Mouse (Mus musculus) monocyte, adult 2 months (primary cell): ENCODE results near the gene Map6.

Experiments used
- DNase-seq, 2 experiments: peaks; one replicate each; pipeline ENCODE4 v3.0.0; 2022; ENCODE audit warnings: low spot score in 2 of 2, low read depth in 1 of 2

Gene Map6

DNA sequence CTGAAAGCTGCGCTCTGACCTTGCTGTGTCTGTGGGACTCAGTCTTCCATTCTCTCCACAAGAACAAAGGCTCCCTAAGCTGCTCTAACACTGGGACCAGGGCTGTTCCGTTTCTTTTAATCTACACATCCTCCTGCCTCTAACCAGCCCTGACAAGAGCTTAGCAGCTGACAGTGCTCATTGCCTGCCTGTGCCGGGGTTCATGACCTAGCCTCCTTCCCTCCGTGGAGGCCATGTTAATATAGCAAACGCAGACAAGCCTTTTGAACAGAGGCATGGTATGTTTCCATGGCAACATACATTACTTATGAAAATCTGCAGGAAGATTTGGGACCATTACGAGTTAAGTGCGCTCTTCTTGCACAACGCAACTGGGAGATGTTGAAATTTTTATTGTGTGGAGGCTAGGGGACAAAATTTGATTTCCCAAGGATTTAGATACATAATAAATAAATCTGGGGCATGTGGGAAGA is 45.5 kb downstream of the Map6 start:
- DNase-seq, result no peak

DNA sequence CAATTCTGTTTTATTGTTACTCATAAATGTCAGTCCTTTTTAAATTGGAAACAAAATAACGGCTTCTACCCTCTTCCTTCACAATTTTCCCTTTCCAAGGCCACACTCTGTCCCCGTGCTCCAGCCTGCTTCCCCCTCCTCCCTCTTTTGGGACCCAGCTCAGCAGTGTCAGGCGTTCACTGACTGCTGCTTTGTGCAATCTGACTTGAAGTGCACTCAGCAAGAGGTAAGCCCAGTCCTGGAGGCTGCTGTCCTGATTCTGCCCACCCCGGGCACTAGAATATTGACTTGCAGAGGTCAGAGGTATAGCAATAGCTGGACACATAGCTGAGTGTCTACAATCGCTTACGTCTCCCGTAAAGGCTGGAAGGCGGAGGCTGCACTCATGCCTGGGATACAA is 46.0 kb downstream of the Map6 start:
- no peak for DNase-seq

DNA sequence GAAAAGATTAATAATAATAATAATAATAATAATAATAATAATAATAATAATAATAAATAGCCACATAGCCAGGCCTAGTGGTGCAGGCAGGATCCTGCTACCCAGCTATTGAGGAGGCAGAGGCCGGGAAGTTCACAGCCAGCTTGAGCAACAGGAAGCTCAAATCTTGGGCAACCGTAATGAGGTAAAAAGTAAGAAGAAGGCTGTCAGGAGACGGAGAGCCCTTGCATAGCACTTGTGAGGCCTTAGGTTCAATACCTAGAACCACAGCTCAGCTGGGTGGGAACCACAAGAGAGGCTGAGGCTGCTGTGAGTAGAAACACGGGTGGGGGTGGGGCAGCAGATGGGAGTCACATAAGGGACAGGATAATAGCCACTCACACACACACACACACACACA is 47.3 kb downstream of the Map6 start:
- no peak for DNase-seq

DNA sequence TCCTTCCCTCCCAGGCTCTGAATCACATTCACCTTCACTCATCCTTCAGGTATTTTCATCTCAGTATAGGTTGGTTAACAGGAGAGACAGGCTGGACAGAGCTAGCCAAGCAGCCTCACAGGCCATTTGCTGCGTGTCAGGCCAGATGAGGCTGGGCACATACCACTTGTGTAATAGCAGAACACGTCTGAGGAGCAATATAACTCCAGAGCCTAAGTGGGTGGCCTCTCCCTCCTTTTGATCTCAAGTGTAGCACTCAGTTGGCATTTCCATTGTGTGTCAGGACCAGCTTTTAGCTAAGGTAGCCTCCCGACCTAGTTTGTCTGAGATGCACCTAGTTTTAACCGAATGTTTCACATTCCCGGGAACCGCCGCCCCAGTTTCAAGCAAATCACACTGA is 49.0 kb downstream of the Map6 start:
- no peak for DNase-seq

DNA sequence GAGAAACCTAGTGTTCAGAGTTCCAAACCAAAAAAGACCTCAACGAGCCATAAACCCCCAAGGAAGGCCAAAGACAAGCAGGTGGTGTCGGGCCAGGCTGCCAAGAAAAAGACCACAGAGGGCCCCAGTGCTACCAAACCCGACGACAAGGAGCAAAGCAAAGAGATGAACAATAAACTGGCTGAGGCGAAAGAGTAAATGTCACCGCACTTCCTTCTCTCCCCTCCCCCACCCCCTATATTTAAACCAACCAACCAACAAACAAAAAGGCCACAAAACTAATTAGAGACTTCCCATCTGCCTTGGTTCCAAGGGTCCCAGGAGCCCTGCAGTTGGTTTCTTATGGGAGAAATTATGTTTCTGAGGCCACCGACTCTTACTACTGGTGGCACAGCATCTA is 50.2 kb downstream of the Map6 start:
- no peak for DNase-seq

DNA sequence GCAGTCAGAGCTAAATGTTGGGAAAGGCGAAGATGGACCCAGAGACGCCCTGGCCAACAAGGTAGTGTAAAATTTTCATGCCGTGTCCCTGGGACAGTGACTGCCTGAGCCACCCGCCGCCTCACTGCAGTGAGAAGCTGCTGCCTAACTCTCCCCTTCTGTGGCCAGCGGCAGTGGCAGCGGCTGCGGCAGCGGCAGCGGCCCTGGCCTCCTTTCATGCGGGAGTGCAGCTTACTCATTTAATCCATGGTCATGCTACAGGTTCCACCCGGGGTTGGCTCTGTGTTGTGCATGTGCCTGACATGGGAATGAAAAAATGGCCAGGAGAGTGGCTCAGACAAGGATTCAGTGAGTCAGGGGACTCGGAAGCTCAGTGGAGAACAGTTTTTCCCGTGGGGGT is 53.3 kb downstream of the Map6 start:
- no peak for DNase-seq

DNA sequence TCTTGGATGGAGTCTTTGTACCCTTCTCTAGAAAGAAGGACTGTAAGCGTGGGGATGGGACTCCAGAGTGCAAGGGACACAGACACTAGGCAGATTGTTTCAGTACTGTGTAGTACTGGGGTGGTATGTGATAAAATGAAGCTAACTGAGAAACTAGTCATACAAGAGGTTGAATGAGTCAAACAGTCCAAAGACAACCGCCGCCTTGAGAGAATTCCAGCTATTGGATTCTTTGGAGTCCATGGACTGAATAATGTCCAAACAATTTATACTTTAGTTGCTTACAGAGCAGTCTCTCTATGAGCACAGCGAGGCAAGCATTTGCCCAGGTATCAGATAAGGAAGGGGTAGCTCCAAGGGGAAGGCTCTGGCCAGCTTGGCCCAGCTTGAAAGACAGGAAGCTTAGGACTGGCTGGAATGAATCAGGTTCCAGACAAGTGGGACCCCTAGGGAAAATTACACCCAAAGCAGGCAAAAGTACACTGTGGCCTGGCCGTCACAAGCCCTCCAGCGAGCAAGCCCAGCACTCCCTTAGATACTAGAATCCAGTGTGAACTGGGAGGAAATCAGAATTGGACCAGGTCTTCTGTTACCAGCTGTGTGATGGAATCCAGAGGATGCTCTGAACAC is 55.6 kb downstream of the Map6 start:
- DNase-seq, result no peak

DNA sequence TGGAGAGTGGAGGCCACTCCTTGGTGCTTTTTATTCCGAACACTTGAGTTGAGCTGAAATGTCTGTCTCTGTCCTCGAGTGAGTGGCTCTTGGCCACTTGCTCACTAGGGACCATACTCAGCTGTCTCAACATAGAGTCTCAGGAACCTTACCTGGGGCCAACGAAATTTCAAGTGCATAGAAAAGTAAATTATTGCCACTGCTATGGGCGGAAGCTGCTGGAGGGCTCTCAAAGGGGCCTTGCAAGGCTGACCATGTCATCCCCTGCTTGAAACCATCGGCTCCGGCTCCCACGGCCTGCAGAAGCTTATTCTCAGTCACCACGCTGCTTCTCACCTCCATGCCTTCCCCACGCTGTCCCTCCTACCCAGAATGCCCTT is 56.1 kb downstream of the Map6 start:
- no peak for DNase-seq

DNA sequence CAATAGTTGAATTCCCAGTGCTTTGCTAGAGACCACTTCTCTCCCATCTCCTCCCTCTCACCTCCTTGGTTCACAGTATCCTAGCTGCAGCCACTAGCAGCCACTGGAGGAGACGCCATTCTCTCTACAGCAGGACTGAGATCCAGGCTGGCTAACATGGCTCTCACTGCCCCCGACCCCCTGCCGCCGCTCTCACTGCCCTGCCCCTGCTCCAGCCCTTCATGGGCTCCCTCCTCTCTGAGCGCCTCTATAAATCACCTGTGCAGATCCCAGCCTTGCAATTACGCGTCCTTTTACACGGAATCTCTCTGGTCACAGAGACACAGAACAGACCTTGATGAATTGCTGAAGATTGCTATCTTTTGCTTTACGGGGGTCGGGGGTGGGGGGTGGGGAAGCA is 57.6 kb downstream of the Map6 start:
- no peak for DNase-seq

DNA sequence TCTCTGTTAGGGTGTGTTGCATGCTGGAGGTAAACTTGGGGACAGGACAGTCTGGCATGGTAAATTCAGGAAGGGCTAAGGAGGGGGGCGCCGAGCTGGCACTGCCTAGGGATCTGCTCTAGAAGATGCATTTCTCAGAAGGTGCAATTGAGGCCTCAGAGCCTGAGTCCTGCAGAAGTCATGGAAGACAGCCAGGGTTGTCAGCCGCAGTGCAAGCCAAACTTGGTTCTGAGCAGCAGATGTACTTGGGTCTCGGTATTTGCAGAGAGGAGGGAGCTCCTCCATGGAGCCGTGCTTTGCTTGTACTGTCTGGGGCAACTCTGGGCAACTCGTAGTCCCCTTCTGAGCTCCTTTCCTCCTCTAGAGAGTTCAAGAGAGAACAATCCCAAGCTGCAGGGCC is 58.9 kb downstream of the Map6 start:
- DNase-seq, result no peak

DNA sequence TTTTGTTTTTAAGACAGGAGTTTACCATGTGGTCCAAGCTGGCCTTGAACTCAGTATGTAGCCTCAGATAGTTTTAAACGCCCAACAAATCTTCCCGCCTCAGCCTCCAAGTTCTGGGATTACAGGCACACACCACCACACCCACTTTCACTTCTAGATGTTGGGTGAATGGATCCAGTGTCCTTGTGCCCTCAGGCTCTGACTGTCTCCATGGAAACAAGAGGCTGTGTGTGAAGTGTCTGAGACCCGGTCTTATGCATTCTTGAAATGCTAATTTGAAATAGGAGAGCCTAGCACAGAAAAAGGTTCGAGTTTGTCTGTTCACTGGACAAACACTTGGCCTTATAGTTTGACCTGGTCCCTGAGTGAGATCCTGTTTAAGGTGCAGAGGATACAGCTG is 61.6 kb downstream of the Map6 start:
- DNase-seq, result no peak

DNA sequence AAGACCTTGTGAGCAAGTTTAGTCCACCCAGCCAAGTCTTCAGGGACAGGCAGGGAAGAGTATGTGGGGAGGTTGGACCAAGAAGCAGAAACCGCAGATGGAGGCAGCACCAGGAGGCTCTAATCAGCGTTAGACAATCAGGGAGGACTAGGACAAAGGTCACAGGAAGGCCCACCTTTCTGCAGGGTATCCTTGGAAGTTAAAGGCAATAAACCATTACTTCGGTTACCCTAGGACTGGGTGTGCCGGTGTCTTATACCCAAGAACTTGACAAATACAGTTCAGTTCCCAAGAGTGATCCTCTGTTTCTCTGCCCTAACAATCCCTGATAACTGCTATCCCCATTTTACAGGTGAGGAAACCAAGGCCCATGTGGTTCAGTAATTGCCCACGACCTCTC is 62.8 kb downstream of the Map6 start:
- no peak for DNase-seq

DNA sequence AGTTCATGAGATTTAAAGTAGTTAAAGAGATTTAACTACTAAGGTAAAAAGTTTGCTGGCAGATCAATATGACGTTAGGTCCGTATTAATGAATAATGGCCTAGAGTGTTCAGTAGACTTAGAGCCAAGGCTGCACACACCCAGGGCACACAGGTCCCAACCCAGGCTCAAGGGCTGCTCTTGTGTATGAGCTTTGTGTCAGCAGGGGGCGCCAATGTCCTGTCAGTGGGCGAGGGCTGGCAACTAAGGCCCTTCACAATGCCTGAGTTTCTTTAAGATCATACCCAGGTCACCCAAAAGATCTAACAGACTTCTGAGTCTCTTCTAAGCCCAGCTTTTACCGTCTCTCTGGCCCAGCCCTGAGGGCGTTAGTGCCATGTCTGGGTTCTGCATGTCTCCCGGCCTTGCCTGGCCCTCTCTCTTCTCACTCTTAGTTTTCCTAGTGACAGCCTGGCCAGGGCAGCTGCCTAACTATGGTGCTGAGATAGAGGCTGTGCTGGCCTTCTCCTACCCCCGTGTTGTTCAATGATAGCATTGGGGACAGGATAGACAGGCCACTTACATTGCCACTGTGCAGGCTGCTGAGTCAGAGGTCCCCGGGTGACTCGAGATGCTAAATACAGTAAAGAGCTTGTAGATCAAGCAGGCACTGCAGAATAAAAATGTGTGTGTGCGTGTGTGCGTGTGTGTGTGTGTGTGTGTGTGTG is 65.7 kb downstream of the Map6 start:
- peak in 1 of 2 experiments; percentile 27 for DNase-seq

DNA sequence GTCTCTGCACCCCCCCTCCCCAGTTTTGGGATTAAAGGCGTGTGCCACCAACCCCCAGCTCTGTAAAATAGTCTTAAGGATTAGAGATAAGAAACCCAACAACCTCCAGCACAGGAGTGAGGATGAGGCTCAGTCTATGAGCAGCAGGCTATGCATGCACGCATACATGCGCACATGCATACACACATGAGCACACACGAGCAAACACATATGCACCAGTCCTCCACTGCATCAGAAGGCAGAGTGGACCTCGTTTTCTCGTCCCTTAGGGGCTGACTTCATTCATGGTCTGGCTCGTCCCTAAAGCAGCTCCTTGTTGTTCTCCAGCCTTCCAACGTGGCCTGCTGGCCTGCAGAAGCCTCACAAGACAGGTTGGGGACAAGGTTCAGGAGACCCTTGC is 73.5 kb downstream of the Map6 start:
- DNase-seq, result no peak

DNA sequence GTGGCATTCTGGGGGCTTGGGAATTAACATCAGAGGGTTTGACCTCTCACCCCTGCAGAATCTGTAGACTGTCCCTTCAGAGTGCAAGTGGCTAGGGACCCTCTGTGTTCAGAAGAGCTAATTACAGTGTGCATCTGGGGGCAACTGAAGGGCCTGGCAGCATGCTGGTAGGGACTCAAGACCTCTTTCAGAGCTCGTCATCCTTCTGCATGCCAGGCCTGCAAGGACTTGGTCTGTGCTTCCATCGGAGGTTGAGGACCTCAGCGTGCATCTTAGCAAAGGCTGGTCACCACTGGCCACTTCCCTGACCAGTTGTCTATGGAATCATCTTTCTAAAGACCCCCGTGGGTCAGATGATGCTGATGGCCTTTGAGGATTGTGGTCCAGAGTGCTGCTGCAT is 76.3 kb downstream of the Map6 start:
- DNase-seq, result no peak

DNA sequence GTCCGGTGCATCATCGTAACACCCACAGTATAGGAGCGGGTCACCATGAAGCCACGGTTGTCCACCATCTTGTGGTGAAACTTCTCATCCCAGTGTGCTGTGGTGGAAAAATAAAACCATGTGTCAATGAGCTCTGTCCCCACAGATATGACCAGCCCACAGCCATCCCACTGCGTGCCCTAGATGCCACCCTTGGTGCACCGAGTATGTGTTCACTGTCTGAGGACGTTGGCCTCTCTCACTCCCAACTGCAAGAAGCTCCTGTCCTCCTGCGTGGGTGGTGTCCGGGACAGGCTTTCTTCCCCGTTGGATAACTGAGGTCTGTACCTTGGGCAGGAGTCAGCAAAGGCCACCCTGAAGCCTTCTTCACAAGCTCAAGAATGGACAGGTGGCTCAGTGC is 80.0 kb downstream of the Map6 start:
- no peak for DNase-seq

DNA sequence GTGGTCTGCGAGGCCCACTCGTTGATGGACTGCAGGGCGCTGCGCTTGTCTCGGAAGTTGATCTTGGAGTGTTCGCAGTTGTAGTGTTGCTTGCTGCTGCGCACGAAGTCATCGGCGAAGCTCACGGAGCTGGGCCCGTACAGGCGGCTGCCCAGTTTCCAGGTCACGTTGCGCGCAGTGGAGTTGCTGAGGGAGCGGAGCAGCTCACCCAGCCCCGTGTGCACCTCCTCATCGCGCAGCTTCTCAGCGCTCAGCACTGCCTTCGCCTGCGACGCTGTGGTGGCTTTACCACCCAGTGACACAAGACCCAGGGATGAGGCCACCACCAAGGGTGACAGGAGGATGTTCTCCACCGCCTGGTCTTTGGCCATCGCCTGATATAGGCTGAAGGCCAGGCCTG is 81.6 kb downstream of the Map6 start:
- DNase-seq, result no peak

DNA sequence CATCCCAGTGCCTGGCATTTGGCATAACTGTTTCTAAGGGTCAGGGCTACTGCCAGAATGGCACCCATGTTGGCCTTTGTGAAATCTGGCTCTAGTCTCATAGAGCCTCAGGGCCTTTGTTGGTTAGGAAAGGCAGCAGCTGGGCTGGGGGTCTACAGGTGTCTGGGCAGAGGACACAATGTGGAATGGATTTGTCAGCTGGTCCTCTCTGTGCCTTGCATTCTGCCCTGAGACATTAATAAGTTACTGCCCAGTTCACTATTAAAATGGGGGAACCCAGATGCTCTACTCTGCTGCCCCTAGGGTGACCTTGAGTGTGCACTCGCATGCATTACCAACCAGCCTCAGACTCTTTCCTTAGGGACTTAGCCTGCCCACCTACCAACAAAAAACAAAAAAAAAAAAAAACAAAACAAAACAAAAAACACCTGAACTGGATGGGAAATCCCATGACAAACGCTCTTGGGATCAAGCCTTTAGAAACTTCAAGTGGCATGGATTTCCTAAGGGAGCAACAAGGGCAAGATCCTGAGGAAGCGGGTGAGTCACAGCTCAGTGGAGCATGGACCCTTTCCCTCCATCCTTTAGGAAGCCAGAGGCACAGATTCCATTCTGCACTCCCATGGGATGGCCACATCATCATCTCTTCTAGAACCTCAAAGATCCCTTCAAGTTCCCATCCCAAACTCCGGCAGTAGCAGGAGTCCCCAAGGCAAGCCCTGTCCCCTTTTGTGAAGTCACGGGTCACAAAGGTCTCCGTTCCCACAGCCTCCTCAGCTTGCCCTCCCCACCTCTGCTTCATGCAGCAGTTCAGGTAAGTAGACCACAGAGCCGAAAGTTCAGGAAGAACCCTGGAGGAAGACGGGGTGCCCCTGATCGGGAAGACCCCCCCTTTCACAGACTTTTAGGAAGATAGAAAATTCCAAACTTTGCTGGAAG is 82.8 kb downstream of the Map6 start:
- no peak for DNase-seq

DNA sequence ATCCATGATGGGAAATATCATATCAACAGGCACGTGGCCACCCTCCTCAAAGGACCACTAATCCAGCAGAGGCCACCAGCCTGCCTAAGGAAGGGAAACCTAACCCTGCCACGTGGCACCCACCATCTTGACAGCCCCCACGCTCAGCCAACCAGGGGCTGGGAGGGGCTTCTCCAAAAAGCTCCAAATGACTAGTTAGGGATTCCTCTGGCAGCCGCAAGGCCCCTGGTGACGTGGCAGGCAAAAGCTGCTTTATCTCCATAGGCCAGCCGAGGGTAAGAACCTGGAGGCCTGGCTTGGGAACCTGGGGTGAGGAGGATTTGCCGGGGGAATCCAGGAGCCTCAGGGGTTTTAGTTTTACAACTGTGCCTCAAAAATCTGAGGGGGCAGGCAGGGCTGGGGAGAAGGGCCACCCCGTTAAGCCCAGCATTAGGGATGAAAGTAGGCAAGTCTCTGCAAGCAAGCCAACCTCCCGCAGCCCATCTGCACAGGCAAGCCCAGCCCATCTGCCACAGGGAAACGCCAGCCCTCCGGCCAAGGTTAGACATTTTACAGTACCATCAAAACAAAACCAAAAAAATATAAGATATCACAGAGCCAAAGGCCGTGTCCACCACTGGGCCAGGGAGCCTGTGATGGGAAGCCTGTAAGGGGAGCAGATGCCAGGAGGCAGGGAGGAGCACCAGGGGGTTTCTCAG is 84.0 kb downstream of the Map6 start:
- no peak for DNase-seq

DNA sequence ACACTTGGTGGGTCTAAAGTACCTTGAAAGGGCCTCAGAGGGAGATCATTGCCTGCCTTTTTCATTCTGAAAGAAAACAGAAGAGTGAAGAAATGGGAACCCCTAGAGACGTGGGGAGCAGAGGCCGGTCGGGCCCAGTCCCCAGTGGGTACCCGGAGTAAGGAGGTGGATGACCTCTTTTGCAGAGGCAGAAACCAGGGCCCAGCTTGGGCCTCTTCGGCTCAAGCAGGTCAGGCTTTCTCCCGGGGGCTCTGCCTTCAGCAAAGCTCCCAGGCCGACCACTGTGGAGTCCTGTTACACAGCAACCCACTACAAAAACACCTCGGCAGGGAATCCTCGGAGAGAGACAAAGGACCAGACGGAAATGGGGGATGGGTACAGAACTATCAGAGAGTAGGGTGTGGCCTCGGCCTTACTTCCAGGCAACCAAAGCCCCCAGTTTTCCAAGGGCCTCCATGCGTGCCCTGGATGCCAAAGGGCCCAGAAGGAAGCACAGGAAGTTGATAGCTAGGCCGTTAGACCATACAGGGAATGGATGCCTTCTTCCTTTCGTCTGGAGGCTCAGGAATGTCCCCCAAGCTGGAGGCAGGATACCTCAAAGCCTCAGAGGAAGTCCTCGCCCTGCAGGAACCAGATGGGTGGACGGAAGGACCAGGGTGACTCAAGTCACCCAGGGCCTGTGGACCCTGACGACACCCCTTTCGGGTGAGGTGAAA is 84.7 kb downstream of the Map6 start:
- no peak for DNase-seq
